Mouse (Mus musculus): Measurements from ENCODE around the gene Optn. TPM values are rescaled to one million over a fixed set of nuclear protein-coding genes. Genes with fewer than 3 reads are reported as not detected.

Gene Optn
- polyA plus RNA-seq, 1 experiment from 2014 or later, result 2.3 TPM

DNA sequence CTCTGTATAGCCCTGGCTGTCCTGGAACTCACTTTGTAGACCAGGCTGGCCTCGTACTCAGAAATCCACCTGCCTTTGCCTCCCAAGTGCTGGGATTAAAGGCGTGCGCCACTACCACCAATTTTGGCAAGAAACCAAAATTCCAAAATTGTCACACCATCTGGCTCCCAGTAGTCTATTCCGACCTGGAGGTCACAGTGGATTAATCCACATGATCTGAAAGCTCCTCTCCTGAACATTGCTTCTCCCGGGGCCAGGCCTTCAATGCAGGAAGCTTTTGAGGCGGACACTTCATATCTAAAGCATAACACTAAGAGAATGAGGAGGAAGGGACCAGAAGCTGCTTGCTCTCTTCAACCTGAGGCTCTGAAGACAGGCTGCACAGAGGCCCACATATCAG, 48.3 kb downstream of the Optn start:
- H3K9me3 ChIP-seq, result no peaks in the 10 kb centered on the region
- no peaks in the 10 kb centered on the region for H3K27me3 ChIP-seq (ENCODE audit: poor library complexity, severe bottlenecking)
- 92% methylated on average over 6 of the region's 6 CpGs for WGBS
- H3K4me1 ChIP-seq, result peaks cover 15% of the 10 kb centered on the region
- H3K36me3 ChIP-seq (replicated peaks), result peaks cover 5% of the 10 kb centered on the region
- H3K4me3 ChIP-seq, result no peak overlapping the region
- no peak for DNase-seq (ENCODE audit: extremely low spot score, low spot score)
- H3K27ac ChIP-seq, result no peak overlapping the region

DNA sequence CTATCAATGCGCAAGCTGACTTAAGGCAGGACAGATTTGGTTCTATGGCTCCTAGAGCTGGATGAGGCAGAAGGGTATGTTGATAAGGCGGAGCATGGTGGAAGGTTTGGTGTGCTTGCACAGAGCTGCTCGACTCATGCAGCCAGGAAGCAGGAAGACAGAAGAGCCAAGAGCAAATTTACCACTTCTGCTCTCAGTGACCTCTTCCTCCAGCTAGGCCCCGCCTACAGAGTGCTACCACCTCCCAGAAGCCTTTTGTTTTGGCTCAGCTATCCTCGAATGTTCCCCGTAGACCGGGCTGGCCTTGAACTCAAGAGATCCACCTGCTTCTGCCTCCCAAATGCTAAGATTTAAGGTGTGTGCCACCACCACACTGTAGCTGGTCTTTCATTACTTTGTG, 49.2 kb downstream of the Optn start:
- H3K36me3 ChIP-seq (replicated peaks), result peaks cover 11% of the 10 kb centered on the region
- WGBS, result 81% methylated on average over 7 of the region's 7 CpGs
- no peak overlapping the region for H3K4me3 ChIP-seq
- peaks cover 15% of the 10 kb centered on the region for H3K4me1 ChIP-seq
- H3K9me3 ChIP-seq, result no peaks in the 10 kb centered on the region; the same call in 1 of the 2 replicates
- no peak overlapping the region for H3K27ac ChIP-seq
- DNase-seq (ENCODE audit: extremely low spot score, low spot score), result no peak
- H3K27me3 ChIP-seq (ENCODE audit: poor library complexity, severe bottlenecking), result no peaks in the 10 kb centered on the region

DNA sequence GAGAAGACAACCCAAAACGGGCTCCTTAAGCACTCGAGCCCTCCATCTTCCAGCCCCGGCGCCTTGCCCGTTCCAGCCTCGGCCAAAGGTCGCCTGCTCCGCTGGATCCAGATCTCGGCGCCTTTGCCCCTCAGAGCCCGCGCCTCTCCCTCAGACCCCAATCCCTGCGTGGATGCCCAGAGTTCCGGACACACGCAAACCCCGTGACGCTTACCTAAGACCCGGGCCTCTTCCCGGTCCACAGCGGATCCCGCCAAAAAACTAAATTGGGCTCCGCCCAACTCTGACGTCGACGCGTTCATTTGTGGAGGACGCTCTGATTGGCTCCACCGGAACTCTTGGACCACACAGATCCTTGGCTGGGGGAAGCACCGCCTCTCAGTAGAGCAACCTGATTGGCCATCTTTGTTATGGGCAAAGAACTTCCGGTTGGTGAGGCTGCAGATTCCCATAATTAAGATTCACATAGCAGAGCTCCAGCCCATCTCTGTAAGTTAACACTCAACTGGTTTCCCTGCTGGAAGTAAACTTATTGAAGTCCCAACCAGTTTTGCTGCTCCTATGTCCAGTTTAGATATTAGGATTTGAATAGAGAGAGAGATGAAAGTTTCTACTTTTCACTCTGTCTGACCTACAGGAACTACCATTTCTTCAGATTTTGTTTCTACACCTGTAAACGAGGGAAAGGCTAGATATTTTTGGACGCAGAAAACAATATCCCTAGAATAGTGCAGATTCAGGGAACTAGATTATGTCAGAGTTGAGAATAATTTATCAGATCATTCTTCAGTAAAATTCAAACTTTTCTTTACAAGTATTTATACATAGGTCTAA, 51.1 kb downstream of the Optn start, which contains the start of gene Mcm10:
Gene Mcm10 (minus strand): TSS at position 301 of the 834 bp plus-strand sequence.
- Histone ChIP-seq H3K27ac (peak within 1 kb of the TSS; percentile 91), H3K36me3 (replicated peaks) (peaks cover 30% of the 10 kb centered on the region), H3K4me3 (peak within 1 kb of the TSS; percentile 84), H3K4me1 (peaks cover 15% of the 10 kb centered on the region), H3K9me3 (peaks cover 2% of the 10 kb centered on the region; the same call in 1 of the 2 replicates), H3K27me3 (ENCODE audit: poor library complexity, severe bottlenecking) (no peaks in the 10 kb centered on the region)
- 5% methylated on average over 32 of the region's 32 CpGs for WGBS
- DNase-seq (ENCODE audit: extremely low spot score, low spot score), result peak; percentile 94

DNA sequence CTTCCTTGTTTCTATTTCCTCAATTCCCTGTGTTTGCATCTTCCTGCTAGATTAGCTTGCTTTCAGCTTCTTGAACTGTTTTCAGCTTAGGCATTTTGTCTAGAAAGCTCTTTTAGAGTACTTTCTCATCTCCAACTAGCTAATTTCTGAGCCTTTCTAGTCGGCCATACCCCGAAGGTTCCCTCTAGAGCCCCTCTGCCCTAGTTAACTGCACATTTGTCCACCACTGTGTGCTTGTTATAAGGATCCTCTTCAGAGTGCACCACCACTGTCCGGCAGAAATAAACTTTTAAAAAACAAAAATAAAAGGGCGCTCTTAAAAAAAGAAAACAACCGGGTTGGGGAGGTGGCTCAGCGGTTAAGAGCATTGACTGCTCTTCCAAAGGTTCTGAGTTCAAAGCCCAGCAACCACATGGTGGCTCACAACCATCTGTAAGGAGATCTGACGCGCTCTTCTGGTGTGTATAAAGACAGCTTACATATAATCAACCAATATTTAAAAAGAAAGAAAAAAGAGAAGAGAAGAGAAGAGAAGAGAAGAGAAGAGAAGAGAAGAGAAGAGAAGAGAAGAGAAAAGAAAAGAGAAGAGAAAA, 51.9 kb downstream of the Optn start:
- peak overlapping the region; percentile 91 for H3K27ac ChIP-seq

DNA sequence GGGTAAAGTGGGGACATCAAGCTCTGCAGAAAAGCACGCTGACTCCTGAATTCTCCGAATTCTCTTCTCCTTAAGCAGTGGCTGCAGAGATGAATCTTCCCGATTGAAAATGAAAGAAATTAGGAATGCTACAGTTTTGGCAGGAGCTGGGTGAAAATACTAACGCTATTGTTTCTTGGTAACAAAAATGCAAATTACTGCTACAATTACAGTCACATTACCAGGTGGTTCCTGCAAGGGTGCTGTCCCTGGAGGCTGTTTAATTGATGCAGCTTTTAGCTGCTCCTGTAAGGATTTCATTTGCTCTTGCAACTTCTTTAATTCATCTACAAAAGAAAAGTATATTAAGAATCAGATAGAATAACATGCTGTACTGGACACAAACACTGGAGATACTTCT, 56.7 kb downstream of the Optn start:
- Histone ChIP-seq H3K4me1 (peaks cover 15% of the 10 kb centered on the region), H3K9me3 (peaks cover 2% of the 10 kb centered on the region; the same call in 1 of the 2 replicates), H3K4me3 (no peak overlapping the region), H3K27ac (no peak overlapping the region), H3K36me3 (replicated peaks) (peaks cover 86% of the 10 kb centered on the region), H3K27me3 (ENCODE audit: poor library complexity, severe bottlenecking) (no peaks in the 10 kb centered on the region)
- no peak for DNase-seq (ENCODE audit: extremely low spot score, low spot score)
- WGBS, result 95% methylated on average over 4 of the region's 4 CpGs

More for the DNA sequence above, 51.9 kb downstream of the Optn start:
- H3K36me3 ChIP-seq (replicated peaks), result peaks cover 37% of the 10 kb centered on the region
- peaks cover 15% of the 10 kb centered on the region for H3K4me1 ChIP-seq
- DNase-seq (ENCODE audit: extremely low spot score, low spot score), result no peak
- H3K27me3 ChIP-seq (ENCODE audit: poor library complexity, severe bottlenecking), result no peaks in the 10 kb centered on the region
- H3K4me3 ChIP-seq, result peak overlapping the region; percentile 84
- H3K9me3 ChIP-seq, result peaks cover 2% of the 10 kb centered on the region; the same call in 1 of the 2 replicates
- WGBS, result 21% methylated on average over 8 of the region's 8 CpGs

DNA sequence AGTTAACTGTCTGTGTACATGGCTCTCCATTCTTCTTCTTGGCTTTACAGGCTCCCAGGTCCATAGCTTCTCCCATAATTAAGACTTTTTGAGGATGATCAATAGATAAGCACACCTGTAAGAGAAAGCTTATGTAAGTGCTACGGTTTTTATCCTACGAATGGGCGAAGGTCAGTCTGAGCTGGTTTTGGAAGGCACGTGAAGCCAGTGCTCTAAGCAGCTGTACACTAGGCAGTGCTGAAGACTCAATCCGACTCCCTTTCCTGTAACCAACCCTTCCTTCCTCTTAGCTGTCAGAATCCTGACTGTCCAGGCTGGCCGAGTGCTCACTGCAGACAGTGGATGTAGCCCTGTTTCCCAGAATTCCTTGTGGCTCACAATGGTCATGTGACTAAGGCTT, 62.6 kb downstream of the Optn start:
- 94% methylated on average over 6 of the region's 6 CpGs for WGBS
- Histone ChIP-seq H3K27ac (no peak overlapping the region), H3K36me3 (replicated peaks) (peaks cover 99% of the 10 kb centered on the region), H3K27me3 (ENCODE audit: poor library complexity, severe bottlenecking) (no peaks in the 10 kb centered on the region), H3K9me3 (no peaks in the 10 kb centered on the region), H3K4me3 (no peak overlapping the region), H3K4me1 (no peaks in the 10 kb centered on the region)
- DNase-seq (ENCODE audit: extremely low spot score, low spot score), result no peak

DNA sequence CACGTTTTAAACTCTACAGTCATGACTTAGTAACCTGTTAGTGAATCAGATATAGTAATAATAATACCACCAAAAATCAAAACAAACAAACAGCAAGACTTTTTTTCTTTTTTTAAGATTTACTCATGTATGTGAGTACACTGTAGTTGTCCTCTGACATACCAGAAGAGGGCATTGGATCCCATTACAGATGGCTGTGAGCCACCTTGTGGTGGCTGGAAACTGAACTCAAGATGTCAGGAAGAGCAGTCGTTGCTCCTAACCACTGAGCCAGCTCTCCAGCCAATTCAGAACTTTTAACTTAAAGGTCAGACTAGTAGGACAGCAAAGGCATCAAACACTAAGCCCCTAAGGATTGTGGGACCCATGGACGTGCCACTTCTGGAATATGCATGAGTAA, 64.9 kb downstream of the Optn start:
- WGBS, result 87% methylated on average over 3 of the region's 3 CpGs
- H3K4me1 ChIP-seq, result no peaks in the 10 kb centered on the region
- no peak for DNase-seq (ENCODE audit: extremely low spot score, low spot score)
- H3K36me3 ChIP-seq (replicated peaks), result peaks cover 99% of the 10 kb centered on the region
- H3K4me3 ChIP-seq, result no peak overlapping the region
- no peak overlapping the region for H3K27ac ChIP-seq
- H3K27me3 ChIP-seq (ENCODE audit: poor library complexity, severe bottlenecking), result no peaks in the 10 kb centered on the region
- H3K9me3 ChIP-seq, result no peaks in the 10 kb centered on the region

DNA sequence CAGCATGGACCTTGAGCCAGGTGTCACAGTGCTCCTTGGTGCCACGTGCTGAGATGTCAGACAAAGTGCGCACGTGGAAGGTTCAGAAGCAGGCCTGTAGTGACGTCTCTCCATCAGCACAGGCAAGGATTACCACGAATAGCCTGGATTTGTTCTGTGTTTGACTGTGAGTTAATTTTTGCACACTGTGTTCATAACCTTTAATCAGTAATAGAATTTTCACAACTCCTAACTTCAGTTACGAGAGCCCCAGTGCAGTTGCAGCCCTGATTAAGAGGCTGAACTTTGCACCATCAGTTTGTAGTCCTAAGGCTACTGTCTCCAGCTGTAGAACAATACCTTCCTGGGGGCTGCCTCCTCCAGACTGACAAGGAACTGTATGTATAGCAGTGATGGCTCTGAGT, 67.4 kb downstream of the Optn start:
- Histone ChIP-seq H3K27me3 (ENCODE audit: poor library complexity, severe bottlenecking) (no peaks in the 10 kb centered on the region), H3K36me3 (replicated peaks) (peaks cover 98% of the 10 kb centered on the region), H3K4me3 (no peak overlapping the region), H3K27ac (no peak overlapping the region), H3K4me1 (no peaks in the 10 kb centered on the region), H3K9me3 (no peaks in the 10 kb centered on the region)
- 95% methylated on average over 6 of the region's 6 CpGs for WGBS
- DNase-seq (ENCODE audit: extremely low spot score, low spot score), result no peak

DNA sequence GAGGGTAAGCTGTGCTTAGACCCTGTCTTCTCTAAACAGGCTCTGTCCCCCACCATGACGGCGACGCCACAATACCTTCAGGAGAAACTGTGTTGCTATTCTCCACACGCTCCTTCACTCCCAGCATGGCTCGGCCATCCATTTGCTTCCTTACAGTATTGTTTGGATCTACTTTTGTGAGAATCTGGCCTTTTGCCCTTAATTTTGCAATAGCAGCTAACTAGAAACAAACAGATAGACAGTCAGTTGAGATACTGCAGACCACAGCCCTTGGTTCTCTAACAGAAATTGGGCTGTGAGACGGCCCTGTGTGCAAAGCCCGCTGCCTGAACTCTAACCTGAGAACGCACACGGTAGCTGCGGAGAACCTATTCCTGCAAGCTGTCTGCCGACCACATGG, 68.2 kb downstream of the Optn start:
- WGBS, result 93% methylated on average over 11 of the region's 11 CpGs
- Histone ChIP-seq H3K4me3 (no peak overlapping the region), H3K36me3 (replicated peaks) (peaks cover 98% of the 10 kb centered on the region), H3K4me1 (no peaks in the 10 kb centered on the region), H3K9me3 (no peaks in the 10 kb centered on the region), H3K27ac (no peak overlapping the region), H3K27me3 (ENCODE audit: poor library complexity, severe bottlenecking) (no peaks in the 10 kb centered on the region)
- no peak for DNase-seq (ENCODE audit: extremely low spot score, low spot score)

DNA sequence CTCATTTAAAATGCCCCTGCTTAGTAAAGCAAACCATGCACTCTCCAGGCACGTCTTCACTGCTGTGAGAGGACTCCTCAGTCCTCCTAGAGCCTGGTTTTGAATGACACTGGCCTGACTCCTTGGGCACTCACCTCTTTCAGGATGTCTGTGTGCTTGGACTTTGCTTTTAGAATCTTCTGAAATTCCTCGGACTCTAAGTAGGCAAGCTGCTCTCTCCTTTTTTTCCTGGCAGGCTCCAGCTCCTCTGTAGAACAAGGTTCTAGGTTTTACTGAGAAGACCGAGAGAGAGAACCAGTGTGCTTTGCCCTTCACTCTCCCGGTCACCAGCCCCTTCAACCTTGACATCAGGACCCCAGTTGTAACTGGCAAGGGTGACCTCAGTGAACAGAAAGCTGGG, 69.4 kb downstream of the Optn start:
- DNase-seq (ENCODE audit: extremely low spot score, low spot score), result no peak
- Histone ChIP-seq H3K9me3 (no peaks in the 10 kb centered on the region), H3K36me3 (replicated peaks) (peaks cover 98% of the 10 kb centered on the region), H3K4me3 (no peak overlapping the region), H3K4me1 (no peaks in the 10 kb centered on the region), H3K27ac (no peak overlapping the region), H3K27me3 (ENCODE audit: poor library complexity, severe bottlenecking) (no peaks in the 10 kb centered on the region)
- 92% methylated on average over 4 of the region's 4 CpGs for WGBS

DNA sequence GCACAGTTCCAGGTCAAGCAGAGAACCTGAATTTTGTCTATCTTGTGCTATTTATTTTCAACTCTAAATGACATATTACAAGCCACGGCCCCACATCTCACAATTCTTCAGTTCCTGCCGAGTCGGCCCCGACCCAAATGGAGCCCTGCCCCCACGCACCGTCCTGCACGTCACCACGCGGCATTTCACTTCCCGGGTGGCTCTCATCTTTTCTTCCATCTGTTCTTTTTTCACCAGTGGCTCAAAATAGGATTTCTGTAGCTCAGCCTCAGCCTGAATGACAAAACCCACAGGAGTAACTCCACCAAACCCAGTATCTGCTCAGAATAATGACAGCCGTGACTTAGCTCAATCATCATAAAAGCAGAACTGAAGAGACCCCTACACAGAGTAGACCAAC, 70.3 kb downstream of the Optn start:
- Histone ChIP-seq H3K27me3 (ENCODE audit: poor library complexity, severe bottlenecking) (no peaks in the 10 kb centered on the region), H3K9me3 (no peaks in the 10 kb centered on the region), H3K4me3 (no peak overlapping the region), H3K36me3 (replicated peaks) (peaks cover 89% of the 10 kb centered on the region), H3K27ac (no peak overlapping the region), H3K4me1 (no peaks in the 10 kb centered on the region)
- no peak for DNase-seq (ENCODE audit: extremely low spot score, low spot score)
- 96% methylated on average over 11 of the region's 11 CpGs for WGBS

DNA sequence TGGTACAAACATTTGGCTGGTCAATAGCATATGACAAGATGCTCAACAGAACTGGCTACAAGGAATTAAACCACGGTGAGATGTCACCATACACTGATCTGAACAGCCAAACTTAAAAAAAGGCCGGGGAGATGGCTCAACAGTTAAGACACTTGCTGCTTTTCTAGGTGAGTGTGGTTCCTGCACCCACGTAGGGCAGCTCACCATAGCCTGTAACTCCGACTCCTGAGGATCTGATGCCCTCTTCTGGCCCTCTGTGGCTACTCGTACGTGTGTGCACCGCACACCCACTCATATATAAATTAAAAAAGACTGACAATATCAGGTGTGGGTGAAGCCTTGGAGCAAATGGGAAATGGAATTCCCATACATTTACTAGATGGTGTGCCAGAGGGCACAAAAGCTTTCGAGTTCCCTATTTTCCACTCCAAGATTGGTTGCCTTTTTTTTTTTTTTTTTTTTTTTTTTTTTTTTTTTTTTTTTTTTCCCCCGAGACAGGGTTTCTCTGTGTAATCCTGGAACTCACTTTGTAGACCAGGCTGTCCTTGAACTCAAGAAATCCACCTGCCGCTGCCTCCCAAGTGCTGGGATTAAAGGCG, 74.9 kb downstream of the Optn start:
- no peak overlapping the region for H3K4me3 ChIP-seq
- H3K36me3 ChIP-seq (replicated peaks), result peaks cover 47% of the 10 kb centered on the region
- no peaks in the 10 kb centered on the region for H3K27me3 ChIP-seq (ENCODE audit: poor library complexity, severe bottlenecking)
- peaks cover 3% of the 10 kb centered on the region; the same call in 1 of the 2 replicates for H3K4me1 ChIP-seq
- no peaks in the 10 kb centered on the region for H3K9me3 ChIP-seq
- WGBS, result 82% methylated on average over 11 of the region's 11 CpGs
- H3K27ac ChIP-seq, result no peak overlapping the region
- DNase-seq (ENCODE audit: extremely low spot score, low spot score), result no peak
